Mouse (Mus musculus) kidney, embryonic 16.5 days (tissue): ENCODE data around the gene Ackr1. TPM values are rescaled to one million over a fixed set of nuclear protein-coding genes. Genes with fewer than 3 reads are reported as not detected.

Experiments used
- ATAC-seq: fragments of 200-750 bp; cut with Nextera tagmentation; 2 replicates; pipeline ENCODE4 v1.8.0; 2017; ENCODE audit warnings: moderate TSS enrichment; ENCODE audit not compliant: low FRiP score, low TSS enrichment
- H3K27ac ChIP-seq: fragments of 300-500 bp; sonication (generic); 2 replicates; pipeline ENCODE4 v1.5.1; 2014; ENCODE audit warnings: low read length
- H3K27me3 ChIP-seq: fragments of 300-500 bp; sonication (generic); 2 replicates; pipeline ENCODE4 v1.6.1; 2014; ENCODE audit warnings: low read length, control low read depth, mixed read lengths; ENCODE audit not compliant: insufficient read depth
- H3K36me3 ChIP-seq: fragments of 300-500 bp; sonication (generic); 2 replicates; pipeline ENCODE4 v1.6.1; 2014; ENCODE audit warnings: low read length, control low read depth, mixed read lengths; ENCODE audit not compliant: insufficient read depth
- H3K4me1 ChIP-seq: fragments of 300-500 bp; sonication (generic); 2 replicates; pipeline ENCODE4 v1.6.1; 2014; ENCODE audit warnings: low read length, control low read depth, mixed read lengths; ENCODE audit not compliant: insufficient read depth
- H3K4me2 ChIP-seq: fragments of 300-500 bp; sonication (generic); replicated peaks from 2 replicates; pipeline ENCODE4 v1.6.1; 2014; ENCODE audit warnings: low read depth, low read length
- H3K4me3 ChIP-seq: fragments of 300-500 bp; sonication (generic); 2 replicates; pipeline ENCODE4 v1.5.1; 2014; ENCODE audit warnings: mild to moderate bottlenecking, low read length
- H3K9ac ChIP-seq: fragments of 300-500 bp; sonication (generic); replicated peaks from 2 replicates; pipeline ENCODE4 v1.6.1; 2014; ENCODE audit warnings: low read length
- H3K9me3 ChIP-seq: fragments of 300-500 bp; sonication (generic); 2 replicates; pipeline ENCODE4 v1.6.1; 2016; ENCODE audit warnings: low read length, control low read depth
- WGBS: fragments of 180-500 bp; shearing (Covaris S2); extraction: QIAGEN DNeasy Blood & Tissue Kit; methylation state at CpG from one replicate; pipeline ENCODE4 v1.1.7; 2014; 5-methylcytosine and 5-hydroxymethylcytosine counted together
- polyA plus RNA-seq: library from polyadenylated mRNA; unstranded; fragments of >200 nt; fragmentation: Nextera tagmentation; extraction: Ambion mirVana; gene quantifications from 2 replicates; pipeline ENCODE4 v1.2.1, GENCODE M21; 2015

Ackr1 gene
- polyA plus RNA-seq, 1 experiment from 2014 or later, result 0.45 TPM

DNA sequence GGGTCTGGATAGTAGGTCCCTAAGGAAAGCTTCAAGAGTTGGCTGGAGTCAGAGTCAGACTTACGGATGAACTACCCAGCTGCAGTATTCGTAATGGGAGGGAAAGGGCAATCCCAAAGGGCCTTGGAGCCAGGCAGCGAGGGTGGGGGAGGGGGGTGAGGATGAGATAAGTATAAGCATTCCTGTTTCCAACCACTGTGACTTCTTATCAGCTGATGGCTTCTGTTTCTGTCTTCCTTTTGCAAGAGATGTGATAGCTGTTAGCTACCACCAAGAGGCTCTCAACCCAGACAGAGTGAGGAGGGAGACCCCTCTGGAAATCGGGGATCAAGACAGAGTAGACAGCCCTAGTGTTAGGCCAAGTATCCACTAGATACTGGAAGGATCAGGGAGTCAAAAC, 4.4 kb downstream of the Ackr1 start:
- ATAC-seq, result no peak
- 57% methylated on average over 4 of the region's 4 CpGs for WGBS
- Histone ChIP-seq H3K27me3 (no peaks in the 10 kb centered on the region), H3K36me3 (no peaks in the 10 kb centered on the region), H3K9ac (no peak overlapping the region), H3K4me3 (no peak overlapping the region), H3K4me1 (no peaks in the 10 kb centered on the region), H3K27ac (no peak overlapping the region), H3K4me2 (no peak overlapping the region), H3K9me3 (no peaks in the 10 kb centered on the region)

DNA sequence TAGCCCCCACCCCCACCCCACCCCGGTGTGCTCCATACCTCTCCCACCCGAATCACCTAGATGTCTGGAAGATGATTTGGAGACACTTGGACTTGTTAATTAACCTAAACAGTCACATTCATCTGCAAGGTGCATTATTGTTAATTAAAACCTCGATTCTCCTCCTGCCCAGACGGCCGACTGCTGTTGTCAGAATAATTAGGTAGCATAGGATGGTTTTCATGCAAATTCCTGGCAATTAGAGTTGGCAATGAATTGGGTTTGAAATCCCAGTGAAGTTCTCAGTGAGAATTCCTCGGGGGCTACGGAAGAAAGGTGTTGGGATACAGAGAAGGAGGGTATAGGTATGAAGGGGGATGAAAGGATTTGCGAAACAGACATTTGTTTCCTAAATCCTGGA, 5.1 kb downstream of the Ackr1 start:
- Histone ChIP-seq H3K4me2 (no peak overlapping the region), H3K36me3 (no peaks in the 10 kb centered on the region), H3K9ac (no peak overlapping the region), H3K4me1 (no peaks in the 10 kb centered on the region), H3K27ac (no peak overlapping the region), H3K27me3 (no peaks in the 10 kb centered on the region), H3K9me3 (no peaks in the 10 kb centered on the region), H3K4me3 (no peak overlapping the region)
- no peak for ATAC-seq
- 60% methylated on average over 8 of the region's 8 CpGs for WGBS

DNA sequence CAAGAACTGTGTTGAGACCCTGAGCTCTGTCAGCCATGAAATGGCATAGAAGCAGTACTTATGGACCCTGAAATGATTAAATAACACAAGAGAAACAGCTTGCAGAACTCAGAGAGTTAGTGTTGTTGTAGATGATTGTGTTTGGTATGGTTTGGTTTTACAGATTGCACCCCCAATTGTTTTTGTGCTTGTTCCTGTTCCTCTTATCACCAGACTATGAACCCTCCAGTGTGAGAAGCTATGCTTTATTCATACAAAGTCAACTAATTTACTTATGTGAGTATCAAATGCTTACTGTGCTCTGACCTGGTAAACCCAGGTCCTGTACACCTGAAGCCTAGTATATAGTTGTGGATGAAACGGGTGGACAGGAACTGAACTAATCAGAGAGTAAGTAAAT, 7.0 kb downstream of the Ackr1 start:
- Histone ChIP-seq H3K4me2 (no peak overlapping the region), H3K36me3 (no peaks in the 10 kb centered on the region), H3K27me3 (no peaks in the 10 kb centered on the region), H3K27ac (no peak overlapping the region), H3K9ac (no peak overlapping the region), H3K4me3 (no peak overlapping the region), H3K9me3 (no peaks in the 10 kb centered on the region), H3K4me1 (no peaks in the 10 kb centered on the region)
- ATAC-seq, result no peak
- 76% methylated on average over 1 of the region's 1 CpGs for WGBS

- WGBS, result 100% methylated on average over 1 of the region's 1 CpGs
- Histone ChIP-seq H3K9me3 (no peaks in the 10 kb centered on the region), H3K27me3 (no peaks in the 10 kb centered on the region), H3K36me3 (no peaks in the 10 kb centered on the region), H3K9ac (no peak overlapping the region), H3K4me2 (no peak overlapping the region), H3K4me3 (no peak overlapping the region), H3K27ac (no peak overlapping the region), H3K4me1 (no peaks in the 10 kb centered on the region)
- no peak for ATAC-seq
Measured at GRCm38 (mm10) chr1:173325395-173325794, 8.2 kb downstream of the Ackr1 start.

GRCm38 (mm10) chr1:173324961-173325360, 8.6 kb downstream of the Ackr1 start:
- ATAC-seq, result no peak
- Histone ChIP-seq H3K36me3 (no peaks in the 10 kb centered on the region), H3K9me3 (no peaks in the 10 kb centered on the region), H3K27me3 (no peaks in the 10 kb centered on the region), H3K27ac (no peak overlapping the region), H3K4me2 (no peak overlapping the region), H3K4me3 (no peak overlapping the region), H3K4me1 (no peaks in the 10 kb centered on the region), H3K9ac (no peak overlapping the region)
- 63% methylated on average over 4 of the region's 4 CpGs for WGBS

- H3K4me2 ChIP-seq, result no peak overlapping the region
- 29% methylated on average over 5 of the region's 5 CpGs for WGBS
- H3K27ac ChIP-seq, result no peak overlapping the region
- no peak overlapping the region for H3K9ac ChIP-seq
- no peaks in the 10 kb centered on the region for H3K36me3 ChIP-seq
- H3K27me3 ChIP-seq, result no peaks in the 10 kb centered on the region
- H3K9me3 ChIP-seq, result no peaks in the 10 kb centered on the region
- no peak overlapping the region for H3K4me3 ChIP-seq
- ATAC-seq, result no peak
- H3K4me1 ChIP-seq, result no peaks in the 10 kb centered on the region
Measured at GRCm38 (mm10) chr1:173323839-173324585, 9.5 kb downstream of the Ackr1 start.

DNA sequence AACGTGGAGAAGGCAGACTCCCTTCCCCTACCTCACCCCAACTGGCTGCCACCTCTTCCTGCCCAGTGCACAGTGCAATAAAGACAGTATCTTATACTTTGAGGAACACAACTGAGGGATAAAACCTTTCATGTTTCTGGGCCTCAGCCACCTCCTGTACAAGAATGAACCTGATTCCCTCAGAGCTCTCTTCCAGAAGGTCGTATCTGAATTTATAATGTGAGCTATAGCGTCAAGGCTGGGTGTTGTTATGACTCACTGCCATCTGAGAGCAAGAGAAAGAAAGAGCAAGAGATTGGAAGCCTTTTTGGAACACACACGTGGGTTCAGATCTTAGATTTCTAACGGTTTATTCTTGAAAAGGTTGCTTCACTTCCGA, 11.3 kb downstream of the Ackr1 start:
- no peaks in the 10 kb centered on the region for H3K36me3 ChIP-seq
- no peaks in the 10 kb centered on the region for H3K27me3 ChIP-seq
- ATAC-seq, result no peak
- no peak overlapping the region for H3K4me3 ChIP-seq
- no peaks in the 10 kb centered on the region for H3K9me3 ChIP-seq
- H3K9ac ChIP-seq, result no peak overlapping the region
- no peaks in the 10 kb centered on the region for H3K4me1 ChIP-seq
- no peak overlapping the region for H3K27ac ChIP-seq
- H3K4me2 ChIP-seq, result no peak overlapping the region
- 67% methylated on average over 6 of the region's 6 CpGs for WGBS

- WGBS, result 79% methylated on average over 8 of the region's 8 CpGs
- Histone ChIP-seq H3K36me3 (no peaks in the 10 kb centered on the region), H3K9me3 (no peaks in the 10 kb centered on the region), H3K4me1 (no peaks in the 10 kb centered on the region), H3K4me2 (no peak overlapping the region), H3K9ac (no peak overlapping the region), H3K27me3 (no peaks in the 10 kb centered on the region), H3K4me3 (no peak overlapping the region), H3K27ac (no peak overlapping the region)
- no peak for ATAC-seq
Measured at GRCm38 (mm10) chr1:173321593-173322248, 11.8 kb downstream of the Ackr1 start.

DNA sequence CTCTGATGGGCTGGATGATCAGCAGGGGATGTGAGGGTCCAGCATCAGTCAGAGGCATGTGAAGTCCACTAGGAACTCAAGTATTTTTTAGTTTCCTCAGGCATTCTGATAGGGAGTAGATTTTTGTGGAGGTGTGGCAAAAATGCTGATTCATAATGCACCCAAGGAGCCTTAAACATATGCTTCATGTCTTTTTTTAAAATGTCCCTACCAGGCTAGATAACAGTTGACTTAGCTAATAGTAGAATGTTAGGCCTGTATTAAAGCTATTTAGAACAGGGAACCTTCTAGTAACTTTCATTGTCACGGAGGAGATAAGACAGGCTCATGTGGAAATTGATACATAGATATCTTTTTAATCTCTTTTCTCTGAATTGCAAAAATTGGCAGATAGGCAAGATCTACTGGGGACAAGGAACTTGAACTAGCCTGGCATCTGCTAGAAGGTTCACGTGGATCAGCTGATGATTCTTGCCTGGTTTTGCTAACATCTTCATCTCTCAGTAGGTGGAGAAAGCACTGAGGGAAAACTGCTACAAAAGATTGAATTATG, 15.5 kb downstream of the Ackr1 start:
- Histone ChIP-seq H3K27ac (no peak overlapping the region), H3K27me3 (no peaks in the 10 kb centered on the region), H3K4me3 (no peak overlapping the region), H3K36me3 (no peaks in the 10 kb centered on the region), H3K9ac (no peak overlapping the region), H3K4me1 (no peaks in the 10 kb centered on the region), H3K4me2 (no peak overlapping the region), H3K9me3 (no peaks in the 10 kb centered on the region)
- ATAC-seq, result no peak
- 86% methylated on average over 2 of the region's 2 CpGs for WGBS

DNA sequence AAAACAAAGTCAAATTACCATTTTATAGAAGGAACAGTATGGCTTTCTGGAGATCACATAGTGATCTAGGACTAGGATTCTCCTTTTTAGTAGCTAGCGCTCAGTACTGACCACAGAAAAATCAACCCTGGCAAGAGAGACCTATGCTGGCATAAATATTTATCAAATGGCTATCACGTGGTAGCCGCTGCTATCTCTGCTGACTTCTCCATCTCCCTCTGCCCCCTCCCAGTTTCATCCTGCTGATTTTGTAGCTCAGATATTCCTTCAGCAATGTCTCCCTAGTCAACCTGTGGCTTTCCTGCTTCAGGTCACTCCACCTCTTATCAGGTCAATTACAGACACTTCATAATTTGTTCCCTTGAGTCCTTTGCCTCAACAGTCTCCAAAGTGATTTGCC, 17.8 kb downstream of the Ackr1 start:
- Histone ChIP-seq H3K9me3 (no peaks in the 10 kb centered on the region), H3K36me3 (no peaks in the 10 kb centered on the region), H3K4me1 (no peaks in the 10 kb centered on the region), H3K4me3 (no peak overlapping the region), H3K27ac (no peak overlapping the region), H3K4me2 (no peak overlapping the region), H3K27me3 (no peaks in the 10 kb centered on the region), H3K9ac (no peak overlapping the region)
- no peak for ATAC-seq
- WGBS, result 84% methylated on average over 3 of the region's 3 CpGs
